Mouse (Mus musculus): ENCODE measurements around the gene Nhlh2.
A peak's percentile ranks its signal among the peaks of the same experiment; 100 is the strongest.

The Nhlh2 gene

GRCm38 (mm10) chr3:102009926-102010381 lies at the start of gene Nhlh2:
TSS of gene Nhlh2 (plus strand) at chr3:102010076.
- DNase-seq (ENCODE audit: low spot score in 2 of 2) = no peak

- no peak for DNase-seq (ENCODE audit: low spot score in 2 of 2)
Observed at GRCm38 (mm10) chr3:101961146-101961835, 48.6 kb upstream of the Nhlh2 start.

GRCm38 (mm10) chr3:101963501-101963900 lies 46.4 kb upstream of the Nhlh2 start:
- DNase-seq (ENCODE audit: low spot score in 2 of 2) = no peak

- DNase-seq (ENCODE audit: low spot score in 2 of 2) = no peak
Observed at GRCm38 (mm10) chr3:101964352-101964751, 45.5 kb upstream of the Nhlh2 start.

- DNase-seq (ENCODE audit: low spot score in 2 of 2) = no peak
Observed at GRCm38 (mm10) chr3:101966825-101967558, 42.9 kb upstream of the Nhlh2 start.

GRCm38 (mm10) chr3:101975337-101975736 lies 34.5 kb upstream of the Nhlh2 start:
- DNase-seq (ENCODE audit: low spot score in 2 of 2) = no peak

GRCm38 (mm10) chr3:101978299-101978994 lies 31.4 kb upstream of the Nhlh2 start:
- peak in 1 of 2 experiments; percentile 11 for DNase-seq (ENCODE audit: low spot score in 2 of 2)

GRCm38 (mm10) chr3:101983917-101984316 lies 26.0 kb upstream of the Nhlh2 start:
- no peak for DNase-seq (ENCODE audit: low spot score in 2 of 2)

DNA sequence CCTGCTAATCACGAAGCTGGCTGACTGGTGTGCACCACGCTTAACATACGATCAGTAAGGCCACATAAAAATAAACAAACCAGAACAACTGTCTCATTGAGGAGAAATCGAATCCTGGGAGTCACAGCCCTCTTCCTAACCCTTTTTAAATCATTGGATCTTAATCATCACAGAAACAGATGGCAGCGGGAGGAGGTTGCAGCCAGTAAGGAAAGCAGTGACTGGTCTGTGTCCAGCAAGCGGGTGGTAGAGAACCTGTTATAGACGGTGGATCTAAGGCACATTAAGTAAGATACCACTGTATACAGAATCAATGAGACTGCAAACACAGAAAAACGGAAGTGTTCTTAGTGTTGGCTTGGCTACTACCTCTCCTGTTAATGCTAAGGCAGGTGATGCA lies 24.2 kb upstream of the Nhlh2 start:
- DNase-seq (ENCODE audit: low spot score in 2 of 2) = no peak

- DNase-seq (ENCODE audit: low spot score in 2 of 2) = no peak
Observed at GRCm38 (mm10) chr3:101990136-101990535, 19.7 kb upstream of the Nhlh2 start.

DNA sequence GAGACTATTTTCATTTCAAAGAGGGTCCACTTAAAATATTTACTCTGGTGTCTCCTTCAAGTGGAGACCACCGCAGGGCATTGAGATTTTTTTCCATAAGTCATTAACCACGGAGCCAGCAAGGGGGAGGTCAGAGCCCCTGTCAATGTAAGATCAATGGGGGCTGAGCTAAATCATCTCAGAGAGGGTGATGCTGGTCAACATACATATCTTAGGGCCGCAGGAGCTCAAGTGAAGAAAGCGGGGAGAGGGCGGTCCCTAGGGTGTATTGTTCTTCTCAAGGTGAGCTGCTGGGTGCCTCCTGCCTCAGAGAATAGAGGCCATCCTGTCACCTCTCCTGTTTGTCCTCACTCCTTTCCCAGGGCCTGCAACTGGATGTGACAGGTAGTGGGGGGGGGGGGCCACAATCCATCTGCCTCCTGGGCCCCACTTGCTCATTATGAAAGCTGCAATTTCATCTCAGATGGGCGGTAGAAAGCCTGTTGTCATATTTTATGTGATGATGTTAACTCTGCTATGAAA lies 18.8 kb upstream of the Nhlh2 start:
- no peak for DNase-seq (ENCODE audit: low spot score in 2 of 2)

GRCm38 (mm10) chr3:101997851-101998250 lies 12.0 kb upstream of the Nhlh2 start:
- DNase-seq (ENCODE audit: low spot score in 2 of 2) = no peak

GRCm38 (mm10) chr3:102010681-102011317 lies 923 bp downstream of the Nhlh2 start:
- peak in 1 of 2 experiments; percentile 7 for DNase-seq (ENCODE audit: low spot score in 2 of 2)

GRCm38 (mm10) chr3:102011318-102012075 lies 1.6 kb downstream of the Nhlh2 start:
- no peak for DNase-seq (ENCODE audit: low spot score in 2 of 2)

- DNase-seq (ENCODE audit: low spot score in 2 of 2) = no peak
Observed at GRCm38 (mm10) chr3:102012076-102012610, 2.3 kb downstream of the Nhlh2 start.

DNA sequence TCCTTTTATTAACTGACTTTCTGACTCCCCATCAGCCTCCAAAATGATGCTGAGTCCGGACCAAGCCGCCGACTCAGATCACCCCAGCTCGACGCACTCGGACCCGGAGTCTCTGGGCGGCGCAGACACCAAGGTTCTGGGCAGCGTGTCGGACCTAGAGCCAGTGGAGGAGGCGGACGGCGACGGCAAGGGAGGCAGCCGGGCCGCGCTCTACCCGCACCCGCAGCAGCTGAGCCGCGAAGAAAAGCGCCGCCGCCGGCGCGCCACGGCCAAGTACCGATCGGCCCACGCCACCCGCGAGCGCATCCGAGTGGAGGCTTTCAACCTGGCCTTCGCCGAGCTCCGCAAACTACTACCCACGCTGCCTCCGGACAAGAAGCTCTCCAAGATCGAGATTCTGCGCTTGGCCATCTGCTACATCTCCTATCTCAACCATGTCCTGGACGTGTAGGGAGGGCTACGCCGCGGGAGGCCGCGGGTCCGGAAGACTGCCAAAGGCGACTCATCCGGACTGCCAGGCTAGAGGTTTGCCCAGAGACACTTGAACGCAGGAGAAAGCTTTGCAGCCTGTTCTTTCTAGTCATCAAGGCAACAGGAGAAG lies 2.8 kb downstream of the Nhlh2 start:
- DNase-seq (ENCODE audit: low spot score in 2 of 2) = peak in 1 of 2 experiments; percentile 45

DNA sequence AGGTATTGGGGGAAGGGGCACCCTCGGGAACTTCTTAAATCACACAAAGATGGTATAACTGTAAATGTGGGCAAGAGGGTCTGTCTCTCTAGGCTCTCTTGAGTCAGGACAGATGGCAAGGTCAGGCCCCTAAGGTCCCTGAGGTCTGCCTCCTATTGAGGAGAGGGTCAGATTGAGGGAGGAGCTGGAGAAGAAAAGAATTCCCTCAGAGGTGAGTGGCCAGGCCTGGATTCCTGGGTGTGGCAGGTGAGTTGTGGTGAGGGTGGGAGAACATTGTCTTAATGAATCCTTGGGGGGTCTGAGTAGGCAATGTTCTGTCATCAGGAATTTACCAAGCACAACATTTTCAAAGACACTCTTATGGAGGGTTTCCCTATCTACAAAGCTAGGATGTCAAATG lies 10.7 kb downstream of the Nhlh2 start:
- DNase-seq (ENCODE audit: low spot score in 2 of 2) = no peak

GRCm38 (mm10) chr3:102022721-102023120 lies 12.8 kb downstream of the Nhlh2 start:
- no peak for DNase-seq (ENCODE audit: low spot score in 2 of 2)

GRCm38 (mm10) chr3:102023337-102023736 lies 13.5 kb downstream of the Nhlh2 start:
- no peak for DNase-seq (ENCODE audit: low spot score in 2 of 2)

DNA sequence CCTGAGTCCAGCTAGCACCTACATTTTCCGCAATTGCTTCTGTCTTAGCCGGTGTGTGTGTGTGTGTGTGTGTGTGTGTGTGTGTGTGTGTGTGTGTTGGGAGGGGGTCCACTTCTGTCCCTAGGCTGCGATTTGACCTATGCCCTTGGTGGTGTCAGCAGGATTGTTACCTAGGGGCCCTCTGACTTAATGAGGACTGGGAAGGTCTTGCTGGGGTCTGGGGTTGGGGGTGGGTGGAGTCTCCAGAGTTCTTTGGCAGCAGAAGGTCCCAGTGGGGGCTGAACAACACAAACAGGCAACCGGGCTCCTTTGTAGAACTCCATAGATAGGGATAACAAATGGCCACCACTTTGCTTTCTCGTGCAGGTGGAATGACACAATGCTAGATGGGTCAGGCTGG lies 14.0 kb downstream of the Nhlh2 start:
- DNase-seq (ENCODE audit: low spot score in 2 of 2) = no peak
